Mouse (Mus musculus): ENCODE results near the gene Gm28363.
"Not testable (repeated sequence)": the region's sequence is repeated elsewhere in the genome, so short reads cannot be mapped to it uniquely, and the experiment has no call there.

Gene Gm28363

DNA sequence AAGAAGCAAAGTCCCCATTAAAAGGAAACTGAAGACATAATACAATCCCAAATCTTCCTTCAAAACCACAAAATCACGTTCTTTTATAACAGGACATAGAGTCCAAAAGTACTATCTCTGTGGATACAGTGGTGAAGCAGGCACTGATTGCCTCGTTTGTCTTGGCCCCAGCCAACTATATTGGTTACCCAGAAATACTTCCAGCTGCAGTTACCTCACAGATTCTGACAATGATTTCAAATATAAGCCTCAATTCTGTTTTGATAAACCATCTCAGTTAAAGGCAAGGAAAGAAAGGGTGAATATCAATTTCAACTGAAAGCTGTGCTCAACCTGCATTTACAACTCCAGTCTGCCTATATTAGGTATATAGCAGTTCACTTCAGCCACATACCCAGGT, at the start of gene Gm28363:
Gene Gm28363 (plus strand): TSS at position 301 of the 400 bp plus-strand sequence.
- DNase-seq (ENCODE audit: low read depth, low spot score): not testable (repeated sequence)

DNA sequence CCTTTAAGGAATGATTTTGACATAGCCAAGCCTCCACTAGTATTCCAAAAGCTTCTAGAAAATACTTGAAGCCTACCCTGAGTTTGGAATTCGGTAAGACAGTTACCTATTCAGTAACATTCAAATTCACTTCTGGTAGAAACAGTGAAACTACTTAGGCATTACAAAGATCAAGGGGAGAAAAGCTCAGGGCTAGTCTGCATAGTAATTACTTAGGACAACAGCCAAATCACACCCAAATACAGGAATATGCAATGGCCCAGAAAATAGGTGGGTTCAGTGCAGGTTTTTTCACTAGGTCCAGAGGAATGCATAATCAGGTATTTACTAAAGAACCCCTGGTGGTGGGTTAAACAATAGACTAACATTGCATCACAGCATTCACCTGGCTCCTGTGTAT, 46.7 kb upstream of the Gm28363 start:
- not testable (repeated sequence) for DNase-seq (ENCODE audit: low read depth, low spot score)

All from c-Kit-negative CD71-positive TER-119-positive erythroid progenitor cells, embryonic 14.5 days (primary cell).